Comparison of ENCODE assay signal across 26 mouse cellular contexts in genomic region chr3:124555092-124555491, GRCm38 (mm10). TPM values are rescaled to one million over a fixed set of nuclear protein-coding genes. Genes with fewer than 3 reads are reported as not detected.
DNase-seq lines count a peak whose midpoint lies in the region; ATAC-seq and TF ChIP-seq lines count a peak whose summit lies in the region.
"Had no signal": no experiment of that assay in that cellular context is flagged by ENCODE, and none has a peak within 500 bp of the region (broad histone marks: within the 10 kb centered on the region; RNA-seq: fewer than 3 reads in every experiment).

No protein-coding gene starts in this region.

- no peaks in the 10 kb centered on the region for H3K9me3 ChIP-seq in MEL (replicated peaks; ENCODE audit: insufficient read depth, low read length)
- no peaks in the 10 kb centered on the region for H3K9me3 ChIP-seq in hindbrain, embryonic 13.5 days
- no peaks in the 10 kb centered on the region for H3K9me3 ChIP-seq in intestine, postnatal 0 days (ENCODE audit: control insufficient read depth)
- H3K9me3 ChIP-seq: G1E had no signal

- TF ChIP-seq EP300 in MEL (IDR thresholded peaks at IDR 0.05; ENCODE audit: low read depth in 1 of 2, low read length in 2 of 2), result peak; percentile 24 to 61; a peak in 1 of 4 replicates

- ATAC-seq in hindbrain, embryonic 13.5 days (ENCODE audit: low FRiP score), result no peak
- ATAC-seq in intestine, postnatal 0 days, result no peak
- ATAC-seq: activated CD4-positive, CD25-positive, alpha-beta regulatory T cell, adult 4 months; CD4-positive, CD25-positive, alpha-beta regulatory T cell, adult 4 months; Patski had no signal

- H3K27ac ChIP-seq in MEL (ENCODE audit: control insufficient read depth, low read depth, low read length), result peak overlapping the region; percentile 92
- H3K27ac ChIP-seq in hindbrain, embryonic 13.5 days, result no peak overlapping the region
- H3K27ac ChIP-seq in intestine, postnatal 0 days (ENCODE audit: low read depth, low read length), result no peak overlapping the region

- H3K4me1 ChIP-seq in MEL (ENCODE audit: control insufficient read depth in 1 of 2, insufficient read depth in 2 of 2, low read length in 2 of 2), result peaks cover 8 to 18% of the 10 kb centered on the region in 2 experiments
- no peaks in the 10 kb centered on the region for H3K4me1 ChIP-seq in hindbrain, embryonic 13.5 days (replicated peaks)
- no peaks in the 10 kb centered on the region for H3K4me1 ChIP-seq in intestine, postnatal 0 days (replicated peaks; ENCODE audit: control insufficient read depth, insufficient read depth, low read length)

- TF ChIP-seq RAD21 in MEL (IDR thresholded peaks at IDR 0.05; ENCODE audit: low read depth, low read length), result no peak

- peak overlapping the region in 1 of 2 experiments; percentile 29; a peak in 2 of 4 replicates for H3K4me3 ChIP-seq in MEL (ENCODE audit: control insufficient read depth in 1 of 2, insufficient read depth in 1 of 2, low read depth in 2 of 2, low read length in 2 of 2)
- no peak overlapping the region for H3K4me3 ChIP-seq in hindbrain, embryonic 13.5 days
- H3K4me3 ChIP-seq in intestine, postnatal 0 days (ENCODE audit: low read depth, low read length), result no peak overlapping the region

- no peak for TF ChIP-seq CTCF in MEL (IDR thresholded peaks at IDR 0.05 in 2 of 3, conservative IDR thresholded peaks at IDR 0.05 in 1 of 3; ENCODE audit: control insufficient read depth in 1 of 3, insufficient read depth in 1 of 3, low read depth in 2 of 3, low read length in 3 of 3, poor library complexity in 1 of 3, severe bottlenecking in 1 of 3)
- no peak for TF ChIP-seq CTCF in intestine, postnatal 0 days (IDR thresholded peaks at IDR 0.05; ENCODE audit: low read depth)

- H3K36me3 ChIP-seq in MEL (ENCODE audit: control insufficient read depth in 1 of 2, insufficient read depth in 2 of 2, low read length in 2 of 2), result peaks cover 0 to 24% of the 10 kb centered on the region in 2 experiments; a peak in 2 of 4 replicates
- H3K36me3 ChIP-seq in hindbrain, embryonic 13.5 days, result no peaks in the 10 kb centered on the region
- no peaks in the 10 kb centered on the region for H3K36me3 ChIP-seq in intestine, postnatal 0 days (ENCODE audit: control insufficient read depth, insufficient read depth)
- H3K36me3 ChIP-seq: G1E had no signal

- no peak overlapping the region for H3K4me2 ChIP-seq in hindbrain, embryonic 13.5 days
- H3K4me2 ChIP-seq in intestine, postnatal 0 days (replicated peaks; ENCODE audit: low read depth), result no peak overlapping the region

- peak in 1 of 2 experiments; percentile 16; a peak in 1 of 4 replicates for TF ChIP-seq POLR2A in MEL (IDR thresholded peaks at IDR 0.05; ENCODE audit: control insufficient read depth in 1 of 2, insufficient read depth in 1 of 2, low read depth in 1 of 2, low read length in 2 of 2, poor library complexity in 1 of 2)

- H3K9ac ChIP-seq in MEL (ENCODE audit: control insufficient read depth, low read depth, low read length, poor library complexity, severe bottlenecking), result peak overlapping the region; percentile 43; the same call in 1 of the 2 replicates
- H3K9ac ChIP-seq in hindbrain, embryonic 13.5 days, result no peak overlapping the region
- H3K9ac ChIP-seq in intestine, postnatal 0 days (ENCODE audit: low read depth, low read length), result no peak overlapping the region

- 90% methylated on average over 2 of the region's 2 CpGs for WGBS in hindbrain, embryonic 13.5 days
- 74% methylated on average over 2 of the region's 2 CpGs for WGBS in intestine, postnatal 0 days

- H3K79me2 ChIP-seq in MEL (ENCODE audit: control insufficient read depth, insufficient read depth, low read length, poor library complexity), result no peaks in the 10 kb centered on the region

- H3K27me3 ChIP-seq in MEL (ENCODE audit: control insufficient read depth in 1 of 2, insufficient read depth in 2 of 2, low read length in 2 of 2), result no peaks in the 10 kb centered on the region
- no peaks in the 10 kb centered on the region for H3K27me3 ChIP-seq in hindbrain, embryonic 13.5 days
- no peaks in the 10 kb centered on the region for H3K27me3 ChIP-seq in intestine, postnatal 0 days (replicated peaks; ENCODE audit: control insufficient read depth, insufficient read depth, low read length)
- H3K27me3 ChIP-seq: CH12.LX, Patski had no signal

- DNase-seq in MEL (ENCODE audit: low read depth, low spot score) (peak; percentile 67), MEL-GATA-1-ER (ENCODE audit: extremely low read depth, low read depth) (peak; percentile 67)
- DNase-seq: adrenal gland, adult 2 months; adrenal gland, adult 8-10 months; adrenal gland, postnatal 10 days; adrenal gland, postnatal 14 days; adrenal gland, postnatal 25 days; adrenal gland, postnatal 36 days; B cell, adult 2 months; cerebellum, adult 11 months; cerebellum, adult 11-12 months; cerebellum, adult 18-20 months; cerebellum, adult 2 months; cerebellum, adult 8-10 months had no signal

TF ChIP-seq in MEL, 35 proteins besides CTCF, POLR2A, EP300 and RAD21:
- TF ChIP-seq ZNF384 (IDR thresholded peaks at IDR 0.05; ENCODE audit: low read depth, low read length) (peak; percentile 89), RCOR1 (IDR thresholded peaks at IDR 0.05; ENCODE audit: low read depth, low read length) (peak; percentile 47), CHD2 (IDR thresholded peaks at IDR 0.05; ENCODE audit: low read length) (no peak), GATA1 (IDR thresholded peaks at IDR 0.05; ENCODE audit: low read depth, low read length) (peak; percentile 83), ZMIZ1 (IDR thresholded peaks at IDR 0.05; ENCODE audit: low read depth, low read length) (no peak)

RNA-seq across cellular contexts. Expression of gene 1700003H04Rik, which starts 25.8 kb away (rescaled TPM):
- total RNA-seq in MEL (2012; rRNA removed), result not detected in 2 replicates
- not detected for polyA plus RNA-seq in MEL (2012; ENCODE audit: insufficient read depth in 1 of 2, insufficient read length in 2 of 2, low read depth in 1 of 2, low replicate concordance in 2 of 2, missing spikeins in 1 of 2)
- not detected in 2 replicates for polyA plus RNA-seq in hindbrain, embryonic 13.5 days (2015; fragmentation: Nextera tagmentation; extraction: Ambion mirVana)
- polyA plus RNA-seq in intestine, postnatal 0 days (2015; fragmentation: Nextera tagmentation; extraction: Ambion mirVana), result not detected in 2 replicates
- total RNA-seq: adrenal gland, adult 18-20 months; adrenal gland, adult 2 months; adrenal gland, adult 8-10 months; adrenal gland, postnatal 10 days; adrenal gland, postnatal 14 days; adrenal gland, postnatal 25 days; adrenal gland, postnatal 36 days; adrenal gland, postnatal 4 days; CH12.LX; ES-E14; G1E had no signal
- polyA plus RNA-seq: activated CD4-positive, CD25-positive, alpha-beta regulatory T cell, adult 4 months; adrenal gland, adult 2 months; brain, embryonic 14.5 days; C2C12; CD4-positive, CD25-positive, alpha-beta regulatory T cell, adult 4 months; cerebellum, adult 2 months; G1E; Patski had no signal
